Mouse (Mus musculus): ENCODE data around the gene Sec13.
"Not testable (repeated sequence)": the region's sequence is repeated elsewhere in the genome, so short reads cannot be mapped to it uniquely, and the experiment has no call there.

The Sec13 gene

GRCm38 (mm10) chr6:113713389-113713788, 27.2 kb downstream of the Sec13 start:
- DNase-seq (ENCODE audit: extremely low read depth, insufficient read length, low spot score) = not testable (repeated sequence)

- DNase-seq (ENCODE audit: extremely low read depth, insufficient read length, low spot score) = no peak
Observed at GRCm38 (mm10) chr6:113712718-113713117, 27.8 kb downstream of the Sec13 start.

- no peak for DNase-seq (ENCODE audit: extremely low read depth, insufficient read length, low spot score)
Observed at GRCm38 (mm10) chr6:113697222-113698205, 43.0 kb downstream of the Sec13 start.

- peak; percentile 100 for DNase-seq (ENCODE audit: extremely low read depth, insufficient read length, low spot score)
Observed at GRCm38 (mm10) chr6:113696582-113697221, 43.8 kb downstream of the Sec13 start, which contains the start of gene Tatdn2. Gene Tatdn2 (plus strand): TSS chr6:113697050.

GRCm38 (mm10) chr6:113695766-113696355, 44.7 kb downstream of the Sec13 start:
- no peak for DNase-seq (ENCODE audit: extremely low read depth, insufficient read length, low spot score)

GRCm38 (mm10) chr6:113695203-113695602, 45.3 kb downstream of the Sec13 start:
- DNase-seq (ENCODE audit: extremely low read depth, insufficient read length, low spot score) = no peak

- DNase-seq (ENCODE audit: extremely low read depth, insufficient read length, low spot score) = no peak
Observed at GRCm38 (mm10) chr6:113693377-113693776, 47.2 kb downstream of the Sec13 start.

GRCm38 (mm10) chr6:113692661-113693133, 47.8 kb downstream of the Sec13 start:
- DNase-seq (ENCODE audit: extremely low read depth, insufficient read length, low spot score) = peak; percentile 54

GRCm38 (mm10) chr6:113691084-113691462, 49.5 kb downstream of the Sec13 start:
- DNase-seq (ENCODE audit: extremely low read depth, insufficient read length, low spot score) = no peak

- peak; percentile 90 for DNase-seq (ENCODE audit: extremely low read depth, insufficient read length, low spot score)
Observed at GRCm38 (mm10) chr6:113690400-113691083, 50.0 kb downstream of the Sec13 start.

- no peak for DNase-seq (ENCODE audit: extremely low read depth, insufficient read length, low spot score)
Observed at GRCm38 (mm10) chr6:113690008-113690399, 50.5 kb downstream of the Sec13 start.

GRCm38 (mm10) chr6:113686551-113687125, 53.9 kb downstream of the Sec13 start:
- DNase-seq (ENCODE audit: extremely low read depth, insufficient read length, low spot score) = no peak

- no peak for DNase-seq (ENCODE audit: extremely low read depth, insufficient read length, low spot score)
Observed at GRCm38 (mm10) chr6:113683081-113683825, 57.3 kb downstream of the Sec13 start.

- peak; percentile 76 for DNase-seq (ENCODE audit: extremely low read depth, insufficient read length, low spot score)
Observed at GRCm38 (mm10) chr6:113681271-113681670, 59.3 kb downstream of the Sec13 start.

GRCm38 (mm10) chr6:113679993-113680566, 60.5 kb downstream of the Sec13 start:
- no peak for DNase-seq (ENCODE audit: extremely low read depth, insufficient read length, low spot score)

- DNase-seq (ENCODE audit: extremely low read depth, insufficient read length, low spot score) = no peak
Observed at GRCm38 (mm10) chr6:113678246-113679012, 62.1 kb downstream of the Sec13 start.
